Comparison of ENCODE assay signal across 10 mouse cellular contexts in genomic region chr11:93443777-93444176, GRCm38 (mm10).
"Had no signal": no experiment of that assay in that cellular context is flagged by ENCODE, and none has a peak within 500 bp of the region (broad histone marks: within the 10 kb centered on the region; RNA-seq: fewer than 3 reads in every experiment).

No protein-coding gene starts in this region.

- DNase-seq: kidney, postnatal 36 days; layer of hippocampus, adult 9-11 months; layer of hippocampus, postnatal 36 days; lung, adult 18-20 months; lung, postnatal 4 days; retina, postnatal 1 day; right cerebral cortex, postnatal 4 days; spleen, adult 18-20 months; thymus, adult 18-20 months; thymus, postnatal 14 days had no signal
